Mouse (Mus musculus) fat pad, adult 2 months (tissue): ENCODE measurements around the gene Ltbr.
A peak's percentile ranks its signal among the peaks of the same experiment; 100 is the strongest.
"Not testable (repeated sequence)": the region's sequence is repeated elsewhere in the genome, so short reads cannot be mapped to it uniquely, and the experiment has no call there.

Experiments used
- DNase-seq: peaks from one replicate; pipeline ENCODE4 v3.0.0-alpha.2; 2011; ENCODE audit warnings: low read depth, low spot score; ENCODE audit errors: extremely low read depth

Ltbr gene

GRCm38 (mm10) chr6:125274841-125275563 lies 38.7 kb downstream of the Ltbr start:
- DNase-seq, result no peak

GRCm38 (mm10) chr6:125272228-125272785 lies 41.4 kb downstream of the Ltbr start:
- no peak for DNase-seq

DNA sequence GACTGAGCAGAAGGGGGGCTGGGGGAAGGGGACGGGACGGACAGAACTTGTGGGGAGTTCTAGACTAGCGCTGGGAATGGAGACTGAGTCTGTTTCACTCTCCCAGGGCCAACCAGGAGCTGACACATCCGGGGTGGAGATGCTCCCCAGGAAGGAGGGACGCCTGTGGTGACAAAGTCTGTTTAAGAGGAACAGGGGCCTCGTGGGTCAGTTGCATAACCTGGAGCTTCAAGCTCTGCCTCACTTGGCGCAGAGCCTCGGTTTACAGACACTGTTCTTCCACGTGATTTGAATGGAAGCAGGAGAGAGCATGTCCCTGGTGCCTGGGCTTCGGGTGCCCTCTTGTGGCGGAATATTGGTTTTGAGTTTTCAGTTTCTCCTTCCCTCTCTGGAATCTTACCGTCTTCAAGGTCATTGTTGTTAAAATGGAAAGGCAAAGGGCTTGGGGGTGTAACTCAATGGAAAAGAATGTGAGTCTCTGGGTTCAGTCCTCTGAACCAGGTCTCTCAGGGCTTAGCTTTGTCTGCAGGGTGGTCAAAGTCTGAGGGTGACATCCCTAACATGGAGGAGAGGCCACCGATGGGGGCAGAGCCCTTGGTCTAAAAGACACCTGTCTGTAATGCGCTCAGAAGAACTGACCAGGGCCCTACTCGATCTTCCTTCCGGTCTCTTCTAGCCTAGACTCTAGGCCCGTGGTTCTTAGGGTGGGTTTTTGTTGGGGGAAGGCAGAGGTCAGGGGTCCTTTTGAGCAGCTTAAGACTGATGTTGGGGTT lies 42.0 kb downstream of the Ltbr start:
- DNase-seq, result peak; percentile 88

- DNase-seq, result no peak
These were observed 44.9 kb downstream of the Ltbr start for GRCm38 (mm10) chr6:125268799-125269198.

DNA sequence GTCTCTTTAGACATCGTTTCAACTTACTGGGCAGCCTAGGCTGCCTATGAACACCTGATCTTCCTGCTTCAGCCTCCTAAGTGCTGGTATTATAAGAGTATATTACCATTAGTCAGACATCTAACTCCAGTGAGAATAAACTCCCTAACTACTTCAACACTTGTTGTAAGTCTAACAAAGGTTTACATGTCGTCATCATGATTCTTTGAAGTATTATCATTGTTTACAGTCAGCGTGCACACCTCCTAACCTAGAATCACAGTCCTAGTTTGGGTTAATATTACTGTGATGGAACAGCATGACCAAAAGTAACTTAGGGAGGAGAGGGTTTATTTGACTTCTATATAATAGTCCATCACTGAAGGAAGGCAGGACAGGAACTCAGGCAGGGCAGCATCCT lies 46.2 kb downstream of the Ltbr start:
- no peak for DNase-seq

DNA sequence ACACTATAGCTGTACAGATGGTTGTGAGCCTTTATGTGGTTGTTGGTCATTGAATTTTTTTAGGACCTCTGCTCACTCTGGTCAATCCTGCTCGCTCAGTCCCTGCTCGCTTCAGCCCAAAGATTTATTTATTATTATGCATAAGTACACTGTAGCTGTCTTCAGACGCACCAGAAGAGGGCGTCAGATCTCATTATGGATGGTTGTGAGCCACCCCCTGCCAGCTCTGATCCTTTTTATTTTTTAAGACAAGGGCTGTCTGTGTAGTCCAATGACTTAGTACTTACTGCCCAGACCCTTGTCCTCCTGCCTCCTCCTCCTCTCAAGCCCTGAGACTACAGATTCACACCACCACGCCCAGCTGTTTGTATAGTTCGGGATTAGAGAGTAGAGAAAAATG lies 47.1 kb downstream of the Ltbr start:
- DNase-seq, result not testable (repeated sequence)

DNA sequence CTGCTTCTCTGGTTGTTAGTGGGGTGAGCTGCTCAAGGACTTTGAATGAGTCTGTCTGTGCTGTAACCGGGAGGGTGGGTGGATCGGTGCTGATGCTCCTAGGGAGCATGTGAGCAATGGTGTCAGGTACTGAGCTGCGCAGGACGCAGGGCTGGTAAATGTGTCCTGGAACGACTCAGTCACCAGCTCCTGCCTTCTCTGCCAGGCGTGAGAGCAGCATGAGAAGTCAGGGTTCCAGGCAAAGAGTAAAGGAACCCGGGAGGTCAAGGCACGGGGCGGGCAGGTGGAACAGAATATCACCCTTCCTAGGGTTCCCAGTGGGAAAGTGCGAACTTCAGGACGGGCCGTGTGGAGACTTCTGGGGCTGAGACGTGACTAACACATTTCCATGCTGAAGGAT lies 47.6 kb downstream of the Ltbr start:
- no peak for DNase-seq

GRCm38 (mm10) chr6:125265239-125265638 lies 48.4 kb downstream of the Ltbr start:
- DNase-seq, result no peak

DNA sequence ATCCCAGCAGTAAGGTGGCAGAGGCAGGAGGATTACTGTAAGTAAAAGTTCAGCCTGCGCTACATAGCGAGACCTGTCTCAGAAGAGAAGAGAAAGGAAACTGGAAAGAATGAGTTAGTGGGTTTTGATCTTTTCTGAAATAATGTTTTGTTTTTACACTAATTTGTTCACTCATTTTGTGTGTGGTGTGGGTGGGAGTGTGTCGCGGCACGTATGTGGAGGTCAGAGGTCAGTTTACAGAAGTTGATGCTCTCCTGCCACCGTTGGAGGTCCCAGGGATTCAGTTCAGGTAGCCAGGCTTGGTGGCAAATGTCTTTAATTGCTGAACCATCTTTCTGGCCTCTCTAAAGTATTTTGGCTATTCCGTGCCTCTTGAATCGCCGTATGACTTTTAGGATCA lies 49.5 kb downstream of the Ltbr start:
- DNase-seq, result no peak

DNA sequence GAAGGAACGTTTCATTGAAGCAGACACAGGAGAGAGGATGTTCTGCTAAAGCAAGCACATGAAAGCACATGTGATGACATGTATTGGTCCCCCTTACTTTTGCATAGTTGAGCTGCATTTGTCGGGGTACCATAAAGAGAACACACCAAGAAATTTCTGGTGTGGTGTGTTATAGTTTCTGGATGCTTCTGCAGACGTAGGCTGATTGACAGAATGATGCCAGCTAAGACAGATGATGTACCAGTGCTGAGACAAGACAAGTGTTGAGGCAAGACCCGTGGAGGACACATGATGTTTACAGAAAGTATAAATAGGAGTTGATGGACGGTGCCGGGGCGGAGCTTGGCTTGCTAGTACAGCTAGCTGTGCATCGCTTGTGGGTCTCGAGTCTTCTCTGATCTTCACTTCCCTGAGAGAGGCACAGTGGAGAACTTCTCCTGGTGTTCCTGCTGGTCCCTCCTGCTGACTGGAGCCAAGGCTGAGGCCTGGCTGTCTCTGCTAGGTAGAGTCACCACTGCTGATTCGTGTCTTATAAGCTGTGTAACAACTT lies 53.6 kb downstream of the Ltbr start:
- no peak for DNase-seq
